Mouse (Mus musculus): ENCODE results near the gene Tlcd1. TPM values are rescaled to one million over a fixed set of nuclear protein-coding genes. Genes with fewer than 3 reads are reported as not detected.

Tlcd1 gene
- polyA plus RNA-seq, 1 experiment from 2014 or later: 0.76 TPM

- no peaks in the 10 kb centered on the region for H3K79me2 ChIP-seq (ENCODE audit: inconsistent target)
- H3K27ac ChIP-seq: no peak overlapping the region
- H3K4me3 ChIP-seq (ENCODE audit: inconsistent target): no peak overlapping the region
- 81% methylated on average over 11 of the region's 11 CpGs for WGBS (ENCODE audit: missing documents)
- peaks cover 80% of the 10 kb centered on the region for H3K36me3 ChIP-seq (ENCODE audit: inconsistent target)
Observed at GRCm38 (mm10) chr11:78215709-78216317, 39.3 kb downstream of the Tlcd1 start.

- Histone ChIP-seq H3K4me3 (ENCODE audit: inconsistent target) (no peak overlapping the region), H3K79me2 (ENCODE audit: inconsistent target) (no peaks in the 10 kb centered on the region), H3K27ac (no peak overlapping the region), H3K36me3 (ENCODE audit: inconsistent target) (peaks cover 99% of the 10 kb centered on the region)
- 94% methylated on average over 2 of the region's 4 CpGs for WGBS (ENCODE audit: missing documents)
Observed at GRCm38 (mm10) chr11:78223586-78223985, 47.1 kb downstream of the Tlcd1 start.

Other genes with a start within 250 kb of the Tlcd1 start
- gene Sez6, start 245.9 kb upstream of the Tlcd1 start, polyA plus RNA-seq (2018): not detected in 3 replicates
- 22.0 to 26.4 TPM (median 26.0 TPM) in 3 replicates for gene Phf12, start 194.0 kb upstream of the Tlcd1 start, polyA plus RNA-seq (2018)
- 0.70 to 7.4 TPM (median 1.6 TPM) in 3 replicates for gene Dhrs13, start 144.4 kb upstream of the Tlcd1 start, polyA plus RNA-seq (2018)
- gene Flot2, start 138.8 kb upstream of the Tlcd1 start, polyA plus RNA-seq (2018): 38.5 to 68.4 TPM (median 40.1 TPM) in 3 replicates
- gene Eral1, start 96.3 kb upstream of the Tlcd1 start, polyA plus RNA-seq (2018): 8.4 to 13.2 TPM (median 12.4 TPM) in 3 replicates
- gene Fam222b, start 82.1 kb upstream of the Tlcd1 start, polyA plus RNA-seq (2018): 10.7 to 14.6 TPM (median 14.0 TPM) in 3 replicates
- 0.32 to 0.47 TPM (median 0.40 TPM) in 3 replicates for gene Traf4, start 11.1 kb upstream of the Tlcd1 start, polyA plus RNA-seq (2018)
- 0.89 to 2.2 TPM (median 1.7 TPM) in 3 replicates for gene Nek8, start within 50 bp of the Tlcd1 start, polyA plus RNA-seq (2018)
- 1,342 to 2,240 TPM (median 1,907 TPM) in 3 replicates for gene Rpl23a, start 6.9 kb downstream of the Tlcd1 start, polyA plus RNA-seq (2018)
- 8.9 to 23.0 TPM (median 16.1 TPM) in 3 replicates for gene Rab34, start 11.7 kb downstream of the Tlcd1 start, polyA plus RNA-seq (2018)
- 0.16 to 0.43 TPM in 2 of 3 replicates, not detected in the other for gene Proca1, start 16.7 kb downstream of the Tlcd1 start, polyA plus RNA-seq (2018)
- gene Sdf2, start 69.0 kb downstream of the Tlcd1 start, polyA plus RNA-seq (2018): 54.6 to 89.4 TPM (median 68.8 TPM) in 3 replicates
- 35.9 to 79.5 TPM (median 42.0 TPM) in 3 replicates for gene Supt6, start 69.3 kb downstream of the Tlcd1 start, polyA plus RNA-seq (2018)
- 144 to 210 TPM (median 148 TPM) in 3 replicates for gene 2610507B11Rik, start 85.0 kb downstream of the Tlcd1 start, polyA plus RNA-seq (2018)
- gene BC030499, start 114.1 kb downstream of the Tlcd1 start, polyA plus RNA-seq (2018): 0.32 to 1.4 TPM (median 0.54 TPM) in 3 replicates
- 0.66 to 3.3 TPM (median 2.6 TPM) in 3 replicates for gene Spag5, start 124.8 kb downstream of the Tlcd1 start, polyA plus RNA-seq (2018)
- 6.8 to 30.2 TPM (median 7.3 TPM) in 3 replicates for gene Aldoc, start 146.3 kb downstream of the Tlcd1 start, polyA plus RNA-seq (2018)
- 66.8 to 71.6 TPM (median 67.7 TPM) in 3 replicates for gene Pigs, start 151.7 kb downstream of the Tlcd1 start, polyA plus RNA-seq (2018)
- gene Unc119, start 166.8 kb downstream of the Tlcd1 start, polyA plus RNA-seq (2018): 21.6 to 57.5 TPM (median 31.3 TPM) in 3 replicates
- not detected in 3 replicates for gene Foxn1, start 209.8 kb downstream of the Tlcd1 start, polyA plus RNA-seq (2018)
- gene Slc13a2, start 245.5 kb downstream of the Tlcd1 start, polyA plus RNA-seq (2018): 0.20 to 0.62 TPM (median 0.36 TPM) in 3 replicates

Data from macrophage (primary cell).